Mouse (Mus musculus) lung, postnatal 0 days (tissue): ENCODE measurements around the gene Meis2. TPM values are rescaled to one million over a fixed set of nuclear protein-coding genes. Genes with fewer than 3 reads are reported as not detected.

ENCODE experiments used
- ATAC-seq: fragments of 200-750 bp; cut with Nextera tagmentation; 2 replicates; pipeline ENCODE4 v1.8.0; 2017; ENCODE audit warnings: moderate library complexity
- DNase-seq: peaks from one replicate; pipeline ENCODE4 v3.0.0-alpha.2; 2016; ENCODE audit warnings: low spot score
- H3K27ac ChIP-seq: fragments of 300-500 bp; sonication (generic); 2 replicates; pipeline ENCODE4 v1.5.1; 2014; ENCODE audit warnings: antibody characterized with exemption, mild to moderate bottlenecking, low read length, mixed read lengths
- H3K27me3 ChIP-seq: fragments of 300-500 bp; sonication (generic); replicated peaks from 2 replicates; pipeline ENCODE4 v1.6.1; 2014; ENCODE audit warnings: low read length, mixed read lengths; ENCODE audit not compliant: insufficient read depth
- H3K36me3 ChIP-seq: fragments of 300-500 bp; sonication (generic); 2 replicates; pipeline ENCODE4 v1.6.1; 2014; ENCODE audit warnings: low read length, mixed read lengths; ENCODE audit not compliant: insufficient read depth
- H3K4me1 ChIP-seq: fragments of 300-500 bp; sonication (generic); 2 replicates; pipeline ENCODE4 v1.6.1; 2014; ENCODE audit warnings: antibody characterized with exemption, low read depth, low read length, mixed read lengths; ENCODE audit not compliant: insufficient read depth
- H3K4me2 ChIP-seq: fragments of 300-500 bp; sonication (generic); replicated peaks from 2 replicates; pipeline ENCODE4 v1.6.1; 2014; ENCODE audit warnings: low read depth, mild to moderate bottlenecking, low read length, moderate library complexity, mixed read lengths
- H3K4me3 ChIP-seq: fragments of 300-500 bp; sonication (generic); 2 replicates; pipeline ENCODE4 v1.5.1; 2014; ENCODE audit warnings: low read depth, low read length
- H3K9ac ChIP-seq: fragments of 300-500 bp; sonication (generic); replicated peaks from 2 replicates; pipeline ENCODE4 v1.6.1; 2014; ENCODE audit warnings: low read depth, mild to moderate bottlenecking
- H3K9me3 ChIP-seq: fragments of 300-500 bp; sonication (generic); 2 replicates; pipeline ENCODE4 v1.6.1; 2016; ENCODE audit warnings: low read length, mixed read lengths
- CTCF ChIP-seq: IDR thresholded peaks from 2 replicates; pipeline ENCODE4 v1.5.1; 2016; ENCODE audit warnings: antibody characterized with exemption, mild to moderate bottlenecking
- EP300 ChIP-seq: IDR thresholded peaks from 2 replicates; pipeline ENCODE4 v1.6.1; 2016; ENCODE audit warnings: antibody characterized with exemption, mild to moderate bottlenecking, control low read depth
- WGBS: fragments of 180-500 bp; shearing (Covaris S2); extraction: QIAGEN DNeasy Blood & Tissue Kit; methylation state at CpG from one replicate; pipeline ENCODE4 v1.1.7; 2014; 5-methylcytosine and 5-hydroxymethylcytosine counted together
- polyA plus RNA-seq: library from polyadenylated mRNA; unstranded; fragments of >200 nt; fragmentation: Nextera tagmentation; extraction: Ambion mirVana; gene quantifications from 2 replicates; pipeline ENCODE4 v1.2.1, GENCODE M21; 2015

Meis2 gene
- polyA plus RNA-seq, 1 experiment from 2014 or later, result 12.0 TPM

DNA sequence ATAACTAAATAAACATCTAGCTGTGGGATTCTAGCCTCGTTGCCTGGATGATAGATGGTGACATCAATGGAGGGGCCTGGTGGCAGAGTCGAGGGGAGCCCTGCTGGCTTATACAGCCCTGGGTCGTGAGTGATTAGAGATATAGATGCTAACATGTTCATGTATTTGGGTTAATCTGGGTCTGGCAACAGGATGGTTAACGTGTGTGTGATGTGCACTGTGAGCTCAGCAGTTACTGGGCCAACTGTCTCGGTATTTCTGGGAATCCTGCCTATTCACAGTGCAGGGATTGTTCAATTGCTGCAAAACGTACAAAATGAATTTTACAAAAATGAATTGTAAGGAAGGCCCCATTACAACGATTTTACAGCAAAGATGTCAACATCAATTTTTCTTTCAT is 20.6 kb downstream of the Meis2 start:
- no peak for TF ChIP-seq CTCF
- no peak for TF ChIP-seq EP300
- Histone ChIP-seq H3K27ac (no peak overlapping the region), H3K36me3 (no peaks in the 10 kb centered on the region), H3K4me2 (no peak overlapping the region), H3K9ac (no peak overlapping the region), H3K4me3 (no peak overlapping the region), H3K4me1 (no peaks in the 10 kb centered on the region), H3K9me3 (no peaks in the 10 kb centered on the region), H3K27me3 (no peaks in the 10 kb centered on the region)
- 41% methylated on average over 7 of the region's 7 CpGs for WGBS
- DNase-seq, result peak; percentile 51
- peak; percentile 50; the same call in 1 of the 2 replicates for ATAC-seq

DNA sequence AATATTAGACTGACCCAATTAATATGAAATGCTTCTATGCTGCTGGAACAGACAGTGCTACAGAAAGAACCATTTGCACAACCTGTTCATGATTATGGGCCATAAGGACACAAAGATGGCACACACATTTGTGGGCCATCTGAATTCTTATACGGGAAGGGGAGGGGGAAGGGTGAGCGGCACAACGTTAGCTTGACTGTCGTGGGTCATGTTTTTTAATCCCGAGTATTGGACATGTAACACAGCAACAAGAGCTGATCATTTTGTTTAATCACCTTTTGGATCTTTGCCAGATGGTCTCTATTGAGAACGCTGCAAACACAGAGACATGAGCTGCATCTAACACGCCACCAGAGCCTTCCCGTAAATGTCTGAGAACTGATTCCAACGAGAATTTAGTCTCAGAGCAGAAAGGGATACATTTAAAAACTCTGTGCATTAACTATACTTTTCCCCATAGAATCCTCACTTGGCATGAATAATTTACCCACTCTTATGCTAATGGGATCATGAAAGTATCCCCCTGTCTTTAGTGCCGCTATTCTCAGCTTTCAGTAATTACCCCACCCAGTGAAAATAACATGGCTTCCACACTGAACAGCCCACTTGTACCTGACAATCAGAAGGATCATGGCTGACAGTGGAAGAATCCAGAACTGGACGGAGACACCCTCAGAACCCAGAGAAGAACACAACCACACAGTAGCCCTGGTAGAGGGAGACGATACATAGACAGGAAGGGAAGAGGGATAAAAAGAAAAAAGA is 22.5 kb downstream of the Meis2 start:
- no peak overlapping the region for H3K4me2 ChIP-seq
- DNase-seq, result no peak
- H3K4me3 ChIP-seq, result no peak overlapping the region
- TF ChIP-seq CTCF (no peak), EP300 (no peak)
- no peaks in the 10 kb centered on the region for H3K27me3 ChIP-seq
- no peak for ATAC-seq
- H3K9me3 ChIP-seq, result no peaks in the 10 kb centered on the region
- no peaks in the 10 kb centered on the region for H3K36me3 ChIP-seq
- H3K9ac ChIP-seq, result no peak overlapping the region
- H3K4me1 ChIP-seq, result no peaks in the 10 kb centered on the region
- no peak overlapping the region for H3K27ac ChIP-seq
- 85% methylated on average over 12 of the region's 12 CpGs for WGBS

DNA sequence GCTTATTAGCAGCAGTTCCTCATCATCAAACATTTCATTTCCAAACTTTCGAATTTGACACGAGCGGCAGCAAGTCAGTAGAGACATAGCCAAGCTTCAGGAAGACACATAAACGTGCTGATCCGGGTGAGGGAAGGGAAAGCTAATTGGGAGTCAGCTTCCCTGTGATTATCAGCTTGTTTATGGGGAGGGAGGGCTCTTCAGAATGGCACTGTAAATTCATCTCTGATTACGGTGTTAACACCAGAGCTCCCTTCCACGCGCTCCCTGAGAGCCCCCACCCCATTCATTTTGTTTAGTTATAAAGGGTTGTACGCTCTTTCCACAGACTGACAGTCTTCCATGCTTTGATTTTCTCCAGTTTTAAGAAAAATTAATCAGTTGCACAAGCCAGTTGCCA is 23.2 kb downstream of the Meis2 start:
- no peaks in the 10 kb centered on the region for H3K9me3 ChIP-seq

DNA sequence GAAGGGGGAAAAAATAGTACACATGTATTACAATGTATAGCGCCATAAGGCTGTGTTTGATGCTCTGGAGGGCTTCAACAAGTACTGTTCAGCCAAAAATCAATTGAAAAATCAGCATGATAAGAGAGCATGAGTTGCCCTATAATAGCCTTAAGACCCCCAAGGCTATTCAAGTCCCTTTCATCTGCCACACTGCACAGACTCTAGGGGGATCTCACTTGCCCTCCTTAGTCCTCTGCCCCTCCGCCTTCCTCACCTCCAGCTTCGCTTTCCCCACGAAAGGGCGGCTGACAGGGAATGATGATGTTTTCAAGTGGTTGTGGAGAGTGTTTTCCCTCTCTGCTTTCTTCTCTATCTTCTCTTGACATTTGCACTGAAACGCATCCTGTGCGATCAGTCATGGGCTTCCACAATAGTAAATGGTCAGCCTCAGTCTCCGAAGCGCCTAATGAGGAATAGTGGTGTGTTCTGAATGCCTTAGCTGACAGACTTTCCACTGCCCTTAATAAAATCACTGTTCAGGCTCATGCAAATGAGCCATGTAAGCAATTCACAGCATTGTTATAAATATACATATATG is 23.9 kb downstream of the Meis2 start:
- WGBS, result 86% methylated on average over 9 of the region's 9 CpGs
- Histone ChIP-seq H3K36me3 (0 out of 2 replicates have a peak, but pooled peaks cover 4% of the 10 kb centered on the region), H3K4me2 (no peak overlapping the region), H3K9me3 (no peaks in the 10 kb centered on the region), H3K4me1 (no peaks in the 10 kb centered on the region), H3K4me3 (no peak overlapping the region), H3K27me3 (no peaks in the 10 kb centered on the region), H3K9ac (no peak overlapping the region), H3K27ac (no peak overlapping the region)
- no peak for DNase-seq
- no peak for ATAC-seq
- TF ChIP-seq EP300 (no peak), CTCF (no peak)

More for the DNA sequence above, 23.2 kb downstream of the Meis2 start:
- WGBS, result 79% methylated on average over 9 of the region's 9 CpGs
- ATAC-seq (no peak), DNase-seq (no peak)
- no peak overlapping the region for H3K4me2 ChIP-seq
- H3K4me1 ChIP-seq, result no peaks in the 10 kb centered on the region
- no peak overlapping the region for H3K9ac ChIP-seq
- H3K4me3 ChIP-seq, result no peak overlapping the region
- no peak overlapping the region for H3K27ac ChIP-seq
- no peaks in the 10 kb centered on the region for H3K27me3 ChIP-seq
- 0 out of 2 replicates have a peak, but pooled peaks cover under 1% of the 10 kb centered on the region for H3K36me3 ChIP-seq
- TF ChIP-seq CTCF (no peak), EP300 (no peak)

DNA sequence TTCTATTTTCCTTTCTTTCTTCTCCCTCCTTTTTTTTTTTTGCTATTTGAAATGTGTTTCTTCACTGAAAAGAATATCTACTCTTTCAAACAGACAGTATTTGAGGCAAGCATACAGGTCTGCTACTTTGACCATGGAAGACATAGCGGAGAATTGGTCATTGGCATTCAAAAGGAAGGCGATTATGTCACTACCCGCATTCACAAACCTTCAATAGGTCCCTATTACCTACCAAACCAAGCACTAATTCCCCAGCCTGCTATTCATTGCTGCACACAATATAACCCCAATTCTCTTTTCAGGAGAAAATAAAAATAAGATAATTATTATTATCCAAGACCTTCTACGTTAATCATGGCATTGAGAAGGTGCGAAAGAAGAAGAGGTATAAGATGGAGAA is 30.3 kb downstream of the Meis2 start:
- ATAC-seq, result no peak
- Histone ChIP-seq H3K4me2 (no peak overlapping the region), H3K9me3 (no peaks in the 10 kb centered on the region), H3K4me3 (no peak overlapping the region), H3K27ac (no peak overlapping the region), H3K9ac (no peak overlapping the region), H3K27me3 (no peaks in the 10 kb centered on the region), H3K4me1 (no peaks in the 10 kb centered on the region), H3K36me3 (0 out of 2 replicates have a peak, but pooled peaks cover 4% of the 10 kb centered on the region)
- no peak for DNase-seq
- TF ChIP-seq EP300, result no peak
- no peak for TF ChIP-seq CTCF
- WGBS, result 97% methylated on average over 5 of the region's 5 CpGs

DNA sequence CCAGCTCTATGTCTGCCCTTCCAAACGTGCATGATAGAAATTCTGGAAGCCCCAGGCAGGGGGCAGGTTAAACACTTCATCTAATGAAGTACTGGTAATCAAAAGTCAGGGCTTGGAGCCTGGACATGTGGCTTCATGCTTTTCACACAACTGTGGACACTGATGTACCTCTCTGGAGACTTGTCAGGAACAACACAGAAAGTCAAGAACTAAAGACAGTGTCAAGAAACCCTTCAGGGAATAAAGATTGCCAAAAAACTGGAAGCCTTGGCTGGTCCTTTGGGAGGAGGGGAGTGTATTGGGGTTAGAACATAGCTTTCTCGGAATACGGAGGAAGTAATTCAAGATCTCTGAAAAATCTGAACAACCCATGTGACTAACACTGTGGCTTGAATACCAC is 37.5 kb downstream of the Meis2 start:
- no peak for ATAC-seq
- WGBS, result 61% methylated on average over 3 of the region's 3 CpGs
- TF ChIP-seq EP300 (no peak), CTCF (no peak)

More for the DNA sequence above, 37.5 kb downstream of the Meis2 start:
- no peaks in the 10 kb centered on the region for H3K36me3 ChIP-seq
- H3K4me3 ChIP-seq, result no peak overlapping the region
- H3K4me1 ChIP-seq, result no peaks in the 10 kb centered on the region
- no peaks in the 10 kb centered on the region for H3K9me3 ChIP-seq
- no peak overlapping the region for H3K9ac ChIP-seq
- no peak overlapping the region for H3K4me2 ChIP-seq
- DNase-seq, result no peak
- H3K27me3 ChIP-seq, result no peaks in the 10 kb centered on the region
- no peak overlapping the region for H3K27ac ChIP-seq
